Mouse (Mus musculus) lung, postnatal 0 days (tissue): ENCODE results near the gene Gm10073.

ENCODE experiments used
- CTCF ChIP-seq: IDR thresholded peaks from 2 replicates; pipeline ENCODE4 v1.5.1; 2016; ENCODE audit warnings: antibody characterized with exemption, mild to moderate bottlenecking
- EP300 ChIP-seq: IDR thresholded peaks from 2 replicates; pipeline ENCODE4 v1.6.1; 2016; ENCODE audit warnings: antibody characterized with exemption, mild to moderate bottlenecking, control low read depth

- TF ChIP-seq CTCF (no peak), EP300 (no peak)
Observed at GRCm38 (mm10) chr8:106543043-106543442, 30.2 kb downstream of the Gm10073 start.
